Mouse (Mus musculus) intestine, embryonic 15.5 days (tissue): Measurements from ENCODE around the gene Pxylp1. TPM values are rescaled to one million over a fixed set of nuclear protein-coding genes. Genes with fewer than 3 reads are reported as not detected.

ENCODE experiments used
- ATAC-seq: fragments of 200-750 bp; cut with Nextera tagmentation; 2 replicates; pipeline ENCODE4 v1.8.0; 2017; ENCODE audit warnings: moderate TSS enrichment, moderate library complexity
- H3K27ac ChIP-seq: fragments of 300-500 bp; sonication (generic); 2 replicates; pipeline ENCODE4 v1.5.1; 2015; ENCODE audit warnings: mild to moderate bottlenecking, inconsistent platforms
- H3K27me3 ChIP-seq: fragments of 300-500 bp; sonication (generic); replicated peaks from 2 replicates; pipeline ENCODE4 v1.6.1; 2015; ENCODE audit warnings: inconsistent platforms
- H3K36me3 ChIP-seq: fragments of 300-500 bp; sonication (generic); 2 replicates; pipeline ENCODE4 v1.6.1; 2015; ENCODE audit warnings: inconsistent platforms
- H3K4me1 ChIP-seq: fragments of 300-500 bp; sonication (generic); replicated peaks from 2 replicates; pipeline ENCODE4 v1.6.1; 2015; ENCODE audit warnings: inconsistent platforms
- H3K4me2 ChIP-seq: fragments of 300-500 bp; sonication (generic); replicated peaks from 2 replicates; pipeline ENCODE4 v1.6.1; 2015; ENCODE audit warnings: mild to moderate bottlenecking, inconsistent platforms
- H3K4me3 ChIP-seq: fragments of 300-500 bp; sonication (generic); replicated peaks from 2 replicates; pipeline ENCODE4 v1.5.1; 2015; ENCODE audit warnings: inconsistent platforms
- H3K9ac ChIP-seq: fragments of 300-500 bp; sonication (generic); 2 replicates; pipeline ENCODE4 v1.6.1; 2015; ENCODE audit warnings: inconsistent platforms
- H3K9me3 ChIP-seq: fragments of 300-500 bp; sonication (generic); 2 replicates; pipeline ENCODE4 v1.6.1; 2016; ENCODE audit warnings: inconsistent platforms
- WGBS: fragments of 180-500 bp; shearing (Covaris S2); methylation state at CpG from one replicate; pipeline ENCODE4 v1.1.7; 2015; 5-methylcytosine and 5-hydroxymethylcytosine counted together
- polyA plus RNA-seq: library from polyadenylated mRNA; unstranded; fragments of >200 nt; fragmentation: Nextera tagmentation; extraction: Ambion mirVana; gene quantifications from 2 replicates; pipeline ENCODE4 v1.2.1, GENCODE M21; 2015

Pxylp1 gene
- polyA plus RNA-seq, 1 experiment from 2014 or later: 41.5 TPM

DNA sequence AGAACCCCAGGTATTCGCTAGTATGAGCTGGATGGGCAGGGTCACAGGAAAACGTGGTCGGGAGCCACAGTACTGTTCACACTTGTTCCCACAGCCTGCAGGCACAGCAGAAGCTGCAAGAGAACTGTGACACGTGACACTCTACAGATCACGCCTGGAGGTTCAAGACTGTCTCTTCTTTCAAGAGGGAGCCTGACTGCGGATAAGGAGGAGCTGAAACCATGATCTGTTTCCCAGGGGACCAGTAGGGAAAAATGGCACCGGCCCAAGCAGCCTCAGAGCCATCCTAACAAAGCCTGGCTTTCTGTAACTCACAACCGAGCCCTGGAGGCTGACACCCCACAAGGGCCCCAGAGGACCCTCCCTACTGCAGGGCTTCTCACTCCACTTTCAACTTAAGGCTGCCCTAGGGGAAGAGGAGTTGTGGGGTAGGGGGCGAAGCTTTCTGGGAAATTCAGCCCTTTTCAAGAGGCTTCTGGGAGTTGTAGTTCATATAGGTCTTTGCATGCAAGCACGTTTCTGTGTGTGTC, 97.0 kb downstream of the Pxylp1 start:
- Histone ChIP-seq H3K9me3 (no peaks in the 10 kb centered on the region), H3K27me3 (no peaks in the 10 kb centered on the region), H3K9ac (peak overlapping the region; percentile 37; the same call in 1 of the 2 replicates), H3K36me3 (no peaks in the 10 kb centered on the region), H3K4me1 (peaks cover 6% of the 10 kb centered on the region; the same call in 1 of the 2 replicates), H3K4me3 (peak overlapping the region; percentile 30), H3K4me2 (peak overlapping the region; percentile 68), H3K27ac (peak overlapping the region; percentile 42; the same call in 1 of the 2 replicates)
- 14% methylated on average over 10 of the region's 10 CpGs for WGBS
- ATAC-seq: peak; percentile 77

DNA sequence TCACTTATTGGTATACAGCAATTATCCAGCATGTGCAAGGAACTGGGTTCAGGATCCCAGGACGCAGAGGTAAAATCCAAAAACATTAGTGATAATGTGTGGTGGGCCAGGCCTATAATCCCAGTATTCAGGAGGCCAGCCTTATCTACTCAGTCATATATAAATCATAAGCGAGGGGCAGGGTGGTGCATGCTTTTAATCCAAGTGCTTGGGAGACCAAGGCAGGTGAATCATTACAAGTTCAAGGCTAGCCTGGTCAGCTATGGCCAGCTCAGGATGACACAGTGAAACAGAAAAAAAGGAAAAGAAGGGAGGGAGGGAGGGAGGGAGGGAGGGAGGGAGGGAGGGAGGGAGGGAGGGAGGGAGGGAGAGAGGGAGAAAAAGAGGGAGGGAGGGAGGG, 97.9 kb downstream of the Pxylp1 start:
- peaks cover 6% of the 10 kb centered on the region; the same call in 1 of the 2 replicates for H3K4me1 ChIP-seq
- H3K36me3 ChIP-seq: no peaks in the 10 kb centered on the region
- H3K9me3 ChIP-seq: no peaks in the 10 kb centered on the region
- no peaks in the 10 kb centered on the region for H3K27me3 ChIP-seq
- no peak overlapping the region for H3K4me2 ChIP-seq
- no peak overlapping the region for H3K9ac ChIP-seq
- ATAC-seq: no peak
- no peak overlapping the region for H3K27ac ChIP-seq
- no peak overlapping the region for H3K4me3 ChIP-seq
- 83% methylated on average over 2 of the region's 2 CpGs for WGBS

DNA sequence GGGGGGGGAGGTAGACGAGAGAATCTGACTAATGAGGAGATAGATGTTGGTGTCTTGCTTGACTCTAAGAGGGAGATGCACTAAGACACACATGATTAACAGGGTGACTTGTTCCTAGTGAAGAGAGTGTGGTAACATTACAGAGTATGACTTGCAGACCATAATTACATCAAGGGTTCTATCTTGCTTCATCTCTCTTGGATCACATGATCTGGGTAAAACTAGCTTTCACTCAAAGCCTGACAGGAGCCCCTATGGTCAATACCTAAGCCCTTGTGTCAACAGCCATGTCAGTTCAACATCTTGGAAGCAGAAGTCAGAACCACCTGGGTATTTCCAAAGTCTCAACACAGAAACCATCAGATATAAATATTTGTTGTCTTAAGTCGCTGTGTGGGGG, 99.9 kb downstream of the Pxylp1 start:
- ATAC-seq: no peak
- 53% methylated on average over 2 of the region's 2 CpGs for WGBS
- Histone ChIP-seq H3K36me3 (no peaks in the 10 kb centered on the region), H3K4me2 (no peak overlapping the region), H3K27ac (no peak overlapping the region), H3K27me3 (no peaks in the 10 kb centered on the region), H3K4me3 (no peak overlapping the region), H3K9ac (no peak overlapping the region), H3K4me1 (peaks cover 6% of the 10 kb centered on the region; the same call in 1 of the 2 replicates), H3K9me3 (no peaks in the 10 kb centered on the region)

DNA sequence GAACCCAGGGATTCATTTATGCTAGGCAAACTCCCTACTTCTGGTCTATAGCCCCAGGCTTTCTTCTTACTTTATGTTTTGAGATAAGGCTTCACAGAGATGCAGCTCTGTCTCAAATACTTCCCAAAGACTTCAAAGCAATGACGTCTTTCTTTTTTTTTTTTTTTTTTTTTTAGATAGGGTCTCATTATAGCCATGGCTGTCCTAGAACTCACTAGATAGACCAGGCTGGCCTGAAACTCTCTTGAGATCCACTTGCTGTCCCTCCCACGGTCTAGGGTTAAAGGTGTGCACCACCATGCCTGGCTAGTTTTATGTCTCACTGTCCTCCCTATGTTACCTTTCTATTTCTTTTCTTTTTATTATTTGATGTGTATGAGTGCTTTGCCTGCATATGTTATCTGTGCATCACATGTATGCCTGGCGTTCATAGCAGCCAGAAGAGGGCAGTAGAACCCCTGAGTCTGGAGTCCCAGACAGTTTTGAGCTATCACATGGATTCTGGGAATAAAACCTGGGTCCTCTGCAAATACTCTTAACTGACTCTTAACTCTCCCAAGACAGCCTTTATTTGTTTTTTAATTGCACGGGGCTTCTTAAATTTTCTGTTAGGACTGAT, 102.0 kb downstream of the Pxylp1 start:
- no peak overlapping the region for H3K4me2 ChIP-seq
- peaks cover 8% of the 10 kb centered on the region; the same call in 1 of the 2 replicates for H3K4me1 ChIP-seq
- no peak for ATAC-seq
- no peaks in the 10 kb centered on the region for H3K27me3 ChIP-seq
- H3K4me3 ChIP-seq: no peak overlapping the region
- H3K36me3 ChIP-seq: no peaks in the 10 kb centered on the region
- H3K9ac ChIP-seq: no peak overlapping the region
- no peaks in the 10 kb centered on the region for H3K9me3 ChIP-seq
- H3K27ac ChIP-seq: no peak overlapping the region
- 50% methylated on average over 4 of the region's 4 CpGs for WGBS

DNA sequence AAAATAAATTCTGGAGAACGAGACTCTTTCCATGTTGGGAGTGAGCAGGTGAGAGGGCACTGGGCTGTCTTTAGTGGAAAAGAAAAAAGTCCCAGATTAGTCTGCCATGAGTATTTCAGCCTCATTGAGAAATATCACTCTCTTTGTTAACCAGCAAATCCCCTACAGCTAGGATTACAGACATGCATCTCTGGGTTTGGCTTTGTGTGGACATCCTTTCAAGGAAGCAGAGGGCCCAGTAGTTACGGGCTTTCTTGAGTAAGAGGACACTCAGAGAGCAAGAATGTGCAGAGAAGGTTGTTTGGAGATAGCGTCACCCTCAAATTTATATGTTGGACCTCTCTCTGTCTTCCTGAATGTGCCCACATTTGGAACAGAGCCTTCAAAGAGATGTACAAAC, 102.6 kb downstream of the Pxylp1 start:
- no peaks in the 10 kb centered on the region for H3K36me3 ChIP-seq
- no peak overlapping the region for H3K9ac ChIP-seq
- 73% methylated on average over 3 of the region's 3 CpGs for WGBS
- no peak overlapping the region for H3K4me2 ChIP-seq
- no peaks in the 10 kb centered on the region for H3K27me3 ChIP-seq
- H3K4me3 ChIP-seq: no peak overlapping the region
- H3K27ac ChIP-seq: no peak overlapping the region
- H3K4me1 ChIP-seq: 0 out of 2 replicates have a peak, but pooled peaks cover 4% of the 10 kb centered on the region
- no peaks in the 10 kb centered on the region for H3K9me3 ChIP-seq
- ATAC-seq: no peak

DNA sequence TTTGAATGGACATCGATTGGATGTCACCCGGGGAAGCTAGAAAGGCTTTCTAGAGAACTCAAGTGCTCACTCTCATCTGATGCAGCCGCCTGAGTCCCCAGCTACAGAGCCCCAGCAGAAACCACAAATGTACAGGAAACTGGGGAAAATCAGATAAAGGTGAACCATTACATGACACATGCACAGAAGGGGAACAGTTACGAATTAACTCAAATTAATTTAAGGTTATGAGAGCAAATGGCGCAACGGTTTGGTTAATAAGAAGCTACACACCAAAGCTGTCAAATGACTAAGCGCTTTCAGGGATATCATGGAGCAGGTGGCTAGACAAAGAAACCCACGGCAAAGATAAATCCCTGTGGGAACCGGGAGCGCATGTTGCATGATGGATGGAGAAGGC, 104.7 kb downstream of the Pxylp1 start:
- H3K9me3 ChIP-seq: no peaks in the 10 kb centered on the region
- WGBS: 77% methylated on average over 10 of the region's 10 CpGs
- 0 out of 2 replicates have a peak overlapping the region, but pooled peaks have one; percentile 20 for H3K27ac ChIP-seq
- ATAC-seq: peak; percentile 21; the same call in 1 of the 2 replicates
- no peaks in the 10 kb centered on the region for H3K27me3 ChIP-seq
- no peaks in the 10 kb centered on the region for H3K36me3 ChIP-seq
- H3K4me2 ChIP-seq: no peak overlapping the region
- H3K9ac ChIP-seq: no peak overlapping the region
- no peak overlapping the region for H3K4me3 ChIP-seq
- 0 out of 2 replicates have a peak, but pooled peaks cover 4% of the 10 kb centered on the region for H3K4me1 ChIP-seq

DNA sequence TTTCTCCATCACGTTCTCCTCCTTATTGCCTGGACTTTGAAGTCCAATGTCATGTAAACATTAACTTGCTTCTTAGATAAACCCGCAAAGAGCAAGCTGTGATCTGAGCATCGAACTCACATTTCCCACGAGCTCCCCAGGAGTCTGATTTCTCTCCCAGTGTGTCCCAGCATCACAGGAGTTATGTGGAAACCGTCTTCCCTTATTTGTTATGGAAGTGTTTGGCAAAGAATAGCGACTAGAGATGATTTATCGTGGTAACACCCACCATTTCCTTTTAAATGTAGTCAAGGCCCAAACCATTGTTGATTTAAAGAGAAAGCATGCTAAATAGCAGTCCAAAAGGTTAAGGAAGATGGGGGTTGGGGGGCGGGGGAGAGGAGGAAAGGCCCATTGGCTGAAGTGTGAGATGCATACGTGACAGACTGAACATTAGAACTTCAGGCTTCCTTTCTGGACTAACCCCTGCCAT, 106.6 kb downstream of the Pxylp1 start:
- peak; percentile 73 for ATAC-seq
- WGBS: 16% methylated on average over 9 of the region's 9 CpGs

DNA sequence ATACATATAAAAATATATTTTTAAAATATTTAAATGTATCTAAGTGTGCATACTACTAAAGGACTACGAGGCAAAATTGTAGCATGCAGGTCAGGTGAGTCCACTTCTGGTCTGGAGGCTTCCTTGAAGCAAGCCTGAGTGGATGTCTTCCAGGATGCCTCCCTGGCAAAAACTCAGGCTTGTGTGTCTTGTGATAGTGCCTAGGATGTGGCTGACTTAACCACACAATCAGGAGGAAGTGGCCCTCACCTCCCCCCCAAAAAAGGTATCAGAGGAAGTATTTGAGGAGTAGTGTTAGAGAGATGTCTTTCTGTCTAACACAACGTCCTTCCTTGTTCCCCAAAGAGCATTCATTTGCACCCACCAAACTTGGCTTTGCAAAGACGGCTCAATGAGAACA, 107.3 kb downstream of the Pxylp1 start:
- no peak overlapping the region for H3K4me3 ChIP-seq
- H3K4me1 ChIP-seq: 0 out of 2 replicates have a peak, but pooled peaks cover 4% of the 10 kb centered on the region
- H3K9me3 ChIP-seq: no peaks in the 10 kb centered on the region
- H3K27me3 ChIP-seq: no peaks in the 10 kb centered on the region
- H3K9ac ChIP-seq: no peak overlapping the region
- H3K36me3 ChIP-seq: no peaks in the 10 kb centered on the region
- peak overlapping the region; percentile 67 for H3K27ac ChIP-seq
- WGBS: 63% methylated on average over 3 of the region's 3 CpGs
- no peak overlapping the region for H3K4me2 ChIP-seq
- no peak for ATAC-seq

More for the DNA sequence above, 106.6 kb downstream of the Pxylp1 start:
- Histone ChIP-seq H3K9ac (no peak overlapping the region), H3K27me3 (no peaks in the 10 kb centered on the region), H3K4me2 (0 out of 2 replicates have a peak overlapping the region, but pooled peaks have one; percentile 19), H3K4me1 (0 out of 2 replicates have a peak, but pooled peaks cover 4% of the 10 kb centered on the region), H3K9me3 (no peaks in the 10 kb centered on the region), H3K36me3 (no peaks in the 10 kb centered on the region), H3K4me3 (no peak overlapping the region), H3K27ac (peak overlapping the region; percentile 67)

DNA sequence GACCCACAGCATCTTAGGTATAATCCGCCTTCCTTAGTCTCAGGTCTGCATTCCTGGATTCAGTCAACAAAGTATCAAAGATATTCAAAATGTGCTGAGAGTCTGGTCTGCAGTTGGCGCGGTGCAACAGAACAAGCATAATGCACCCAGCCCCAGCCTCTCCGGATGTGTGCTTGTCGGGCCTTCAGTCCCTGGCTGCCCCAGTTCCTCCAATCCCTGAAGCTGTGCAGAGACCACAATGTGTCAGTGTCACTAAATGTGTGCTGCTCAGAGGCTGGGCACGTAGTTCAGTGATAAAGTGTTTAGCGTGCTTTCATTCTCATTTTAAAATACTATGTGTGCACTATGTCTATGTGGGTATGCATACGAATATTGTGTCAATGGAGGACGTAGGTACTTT, 108.8 kb downstream of the Pxylp1 start:
- no peak overlapping the region for H3K9ac ChIP-seq

DNA sequence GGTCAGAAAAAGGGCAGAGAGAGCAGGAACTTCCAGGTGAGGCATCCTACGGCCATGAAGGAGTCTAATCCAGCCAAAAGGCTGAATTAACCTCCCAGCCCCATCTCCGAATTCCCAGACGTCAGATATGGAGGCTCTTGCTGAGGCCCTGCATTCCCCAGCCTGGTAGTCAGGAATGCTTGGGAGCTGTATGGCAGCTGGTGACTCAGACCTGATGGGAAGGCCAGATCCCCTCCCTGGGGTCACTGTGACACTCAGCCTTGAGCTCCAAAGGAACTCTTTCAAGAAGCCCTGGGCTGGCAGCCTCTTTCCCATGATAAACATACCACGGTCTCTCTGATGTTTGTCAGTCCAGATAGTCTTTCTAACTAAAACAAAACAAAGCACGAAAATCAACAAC, 109.2 kb downstream of the Pxylp1 start:
- Histone ChIP-seq H3K9ac (no peak overlapping the region), H3K27me3 (no peaks in the 10 kb centered on the region), H3K36me3 (no peaks in the 10 kb centered on the region), H3K4me2 (no peak overlapping the region), H3K27ac (no peak overlapping the region), H3K4me3 (no peak overlapping the region), H3K4me1 (0 out of 2 replicates have a peak, but pooled peaks cover 4% of the 10 kb centered on the region), H3K9me3 (no peaks in the 10 kb centered on the region)
- WGBS: 60% methylated on average over 5 of the region's 5 CpGs
- no peak for ATAC-seq

More for the DNA sequence above, 108.8 kb downstream of the Pxylp1 start:
- 81% methylated on average over 9 of the region's 9 CpGs for WGBS
- ATAC-seq: no peak
- Histone ChIP-seq H3K4me3 (no peak overlapping the region), H3K4me2 (no peak overlapping the region), H3K4me1 (0 out of 2 replicates have a peak, but pooled peaks cover 4% of the 10 kb centered on the region), H3K27me3 (no peaks in the 10 kb centered on the region), H3K9me3 (no peaks in the 10 kb centered on the region), H3K27ac (no peak overlapping the region), H3K36me3 (no peaks in the 10 kb centered on the region)

DNA sequence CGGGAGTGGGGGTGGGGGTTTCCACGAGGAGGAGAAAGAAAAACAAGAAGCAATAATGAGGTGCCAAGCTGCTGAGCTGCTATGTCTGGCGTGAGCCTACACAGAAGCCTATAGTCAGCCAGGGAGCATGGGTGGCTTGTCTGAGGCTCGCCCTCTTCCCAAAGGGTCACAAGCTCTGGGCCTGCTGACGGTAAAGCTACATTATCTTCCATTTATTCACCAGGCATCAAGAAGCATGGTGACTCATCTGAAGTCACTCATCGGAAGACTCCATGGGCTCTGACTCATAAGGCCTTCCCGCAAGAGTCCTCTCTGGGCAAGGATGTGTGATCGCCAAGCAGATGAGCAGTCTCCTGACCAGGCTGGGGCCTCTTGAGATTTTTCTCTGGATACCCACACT, 110.4 kb downstream of the Pxylp1 start:
- Histone ChIP-seq H3K4me2 (no peak overlapping the region), H3K27me3 (no peaks in the 10 kb centered on the region), H3K4me3 (no peak overlapping the region), H3K4me1 (0 out of 2 replicates have a peak, but pooled peaks cover 4% of the 10 kb centered on the region), H3K36me3 (no peaks in the 10 kb centered on the region), H3K9ac (no peak overlapping the region), H3K9me3 (no peaks in the 10 kb centered on the region), H3K27ac (no peak overlapping the region)
- 80% methylated on average over 8 of the region's 8 CpGs for WGBS
- ATAC-seq: no peak
